Mouse (Mus musculus) testis, adult 2 months (tissue): Measurements from ENCODE around the gene Slc22a23. TPM values are rescaled to one million over a fixed set of nuclear protein-coding genes. Genes with fewer than 3 reads are reported as not detected.

Source experiments
- H3K27ac ChIP-seq: fragments of 200-500 bp; 2 replicates; pipeline ENCODE4 v1.5.1; 2012; ENCODE audit warnings: low read depth, low read length; ENCODE audit not compliant: control insufficient read depth, insufficient read depth
- H3K27me3 ChIP-seq: fragments of 200-500 bp; 2 replicates; pipeline ENCODE4 v1.6.1; 2012; ENCODE audit warnings: mild to moderate bottlenecking, low read length, moderate library complexity; ENCODE audit not compliant: control insufficient read depth, insufficient read depth
- H3K36me3 ChIP-seq: fragments of 200-500 bp; 2 replicates; pipeline ENCODE4 v1.6.1; 2012; ENCODE audit warnings: mild to moderate bottlenecking, low read length; ENCODE audit not compliant: control insufficient read depth, insufficient read depth
- H3K4me1 ChIP-seq: fragments of 200-500 bp; 2 replicates; pipeline ENCODE4 v1.6.1; 2012; ENCODE audit warnings: low read length; ENCODE audit not compliant: control insufficient read depth, insufficient read depth
- H3K4me3 ChIP-seq: fragments of 200-500 bp; 2 replicates; pipeline ENCODE4 v1.5.1; 2012; ENCODE audit warnings: low read depth, mild to moderate bottlenecking, low read length, moderate library complexity, mixed read lengths; ENCODE audit not compliant: control insufficient read depth
- CTCF ChIP-seq: fragments of 200-500 bp; IDR thresholded peaks from 2 replicates; pipeline ENCODE4 v1.5.1; 2012; ENCODE audit warnings: low read depth, mild to moderate bottlenecking, inconsistent platforms, low read length, moderate library complexity; ENCODE audit not compliant: control insufficient read depth, insufficient read depth, insufficient replicate concordance
- POLR2A ChIP-seq: fragments of 200-500 bp; IDR thresholded peaks from 2 replicates; pipeline ENCODE4 v1.6.1; 2012; ENCODE audit warnings: low read depth, mild to moderate bottlenecking, inconsistent platforms, low read length, moderate library complexity; ENCODE audit not compliant: control insufficient read depth
- polyA plus RNA-seq: library from polyadenylated mRNA; depleted of rRNA; stranded (reverse); fragments of >200 nt; gene quantifications from 2 replicates; pipeline ENCODE4 v1.2.3, GENCODE M21; 2012

The Slc22a23 gene
- polyA plus RNA-seq, 1 experiment = 6.8 TPM

DNA sequence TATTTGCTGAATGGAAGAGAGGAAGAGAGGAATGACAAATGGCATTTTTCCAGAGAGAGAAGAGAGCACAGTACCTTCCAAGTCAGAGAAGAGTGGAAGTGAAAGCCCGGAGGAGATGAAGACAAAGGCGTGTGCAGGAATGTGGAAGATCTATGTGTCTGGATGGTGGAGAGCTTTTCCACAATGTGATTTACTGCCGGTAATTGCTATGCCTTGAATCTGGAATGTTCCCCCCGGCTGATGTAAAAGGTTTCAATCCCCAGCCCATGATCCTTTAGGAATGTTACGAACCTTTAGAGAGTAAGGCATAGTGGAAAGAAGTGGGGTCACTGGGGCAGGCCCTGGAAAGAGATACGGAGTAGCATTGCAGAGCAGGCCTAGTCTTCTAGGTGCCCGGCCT, 8.3 kb upstream of the Slc22a23 start:
- TF ChIP-seq CTCF = no peak
- no peak for TF ChIP-seq POLR2A
- Histone ChIP-seq H3K27ac (no peak overlapping the region), H3K4me1 (no peaks in the 10 kb centered on the region), H3K4me3 (no peak overlapping the region), H3K36me3 (no peaks in the 10 kb centered on the region), H3K27me3 (no peaks in the 10 kb centered on the region)

DNA sequence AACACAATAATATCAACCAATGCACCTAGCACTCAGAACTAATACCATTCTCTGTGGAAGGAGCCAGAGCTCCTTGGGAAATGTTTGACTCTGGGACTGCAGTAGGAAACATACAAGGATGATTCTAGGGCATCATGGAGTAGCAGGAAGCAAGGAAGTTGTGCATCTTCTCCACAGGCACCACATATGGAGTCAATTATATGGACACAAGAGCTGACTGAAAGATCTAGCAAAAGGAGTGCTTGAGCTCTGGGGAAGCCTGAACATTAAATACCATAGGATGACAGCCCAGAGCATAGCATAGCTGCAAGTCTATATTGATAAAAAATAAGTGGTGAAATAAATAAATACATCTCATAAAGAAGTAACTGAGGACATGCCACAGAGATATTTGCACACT, 6.5 kb upstream of the Slc22a23 start:
- Histone ChIP-seq H3K27me3 (no peaks in the 10 kb centered on the region), H3K4me3 (no peak overlapping the region), H3K36me3 (no peaks in the 10 kb centered on the region), H3K4me1 (no peaks in the 10 kb centered on the region), H3K27ac (no peak overlapping the region)
- TF ChIP-seq CTCF (no peak), POLR2A (no peak)

DNA sequence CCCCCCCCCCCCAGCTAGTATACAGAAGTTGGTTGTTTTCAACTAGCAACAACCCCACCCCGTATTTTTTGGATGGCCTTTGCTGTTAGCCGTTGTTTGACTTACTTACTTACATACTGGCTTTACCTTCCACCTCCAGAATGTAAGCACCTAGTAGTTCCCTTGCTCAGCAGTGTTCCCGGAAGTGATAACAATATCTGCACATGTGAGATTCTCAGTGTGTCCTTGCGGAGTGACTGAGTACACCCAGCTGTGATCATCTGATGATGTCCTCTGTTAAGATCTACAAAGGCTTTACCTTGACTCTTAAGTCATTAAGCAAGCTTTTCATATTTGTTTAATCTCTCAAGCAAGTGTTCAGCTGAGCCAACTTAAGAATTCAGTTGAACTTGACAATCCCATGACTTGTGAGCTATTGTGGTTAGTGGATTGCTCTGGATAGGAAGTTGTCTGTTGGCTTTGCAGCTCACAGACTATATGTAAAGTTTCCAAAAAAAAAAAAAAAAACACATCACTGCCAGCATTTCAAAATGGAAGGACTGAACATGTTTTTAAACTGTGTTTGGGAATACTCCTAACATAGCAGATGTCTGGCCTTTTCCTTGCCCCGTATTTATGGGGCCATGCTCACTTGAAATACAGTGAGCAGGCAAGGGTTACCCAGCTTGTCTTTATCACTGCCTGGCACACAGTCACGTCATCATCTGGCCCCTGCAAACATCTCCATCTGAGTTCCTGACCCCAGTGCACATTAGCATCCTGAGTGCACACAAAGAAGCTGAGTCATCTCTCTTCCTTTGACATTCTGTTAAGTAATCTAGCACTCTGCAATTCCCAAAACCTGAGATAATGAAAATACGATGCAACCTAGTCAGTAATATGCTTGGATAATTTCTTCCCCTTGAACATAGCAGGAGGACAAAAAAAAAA, 3.2 kb upstream of the Slc22a23 start:
- Histone ChIP-seq H3K27me3 (no peaks in the 10 kb centered on the region), H3K36me3 (no peaks in the 10 kb centered on the region), H3K4me1 (peaks cover 12% of the 10 kb centered on the region), H3K4me3 (no peak overlapping the region), H3K27ac (no peak overlapping the region)
- TF ChIP-seq CTCF (no peak), POLR2A (no peak)

DNA sequence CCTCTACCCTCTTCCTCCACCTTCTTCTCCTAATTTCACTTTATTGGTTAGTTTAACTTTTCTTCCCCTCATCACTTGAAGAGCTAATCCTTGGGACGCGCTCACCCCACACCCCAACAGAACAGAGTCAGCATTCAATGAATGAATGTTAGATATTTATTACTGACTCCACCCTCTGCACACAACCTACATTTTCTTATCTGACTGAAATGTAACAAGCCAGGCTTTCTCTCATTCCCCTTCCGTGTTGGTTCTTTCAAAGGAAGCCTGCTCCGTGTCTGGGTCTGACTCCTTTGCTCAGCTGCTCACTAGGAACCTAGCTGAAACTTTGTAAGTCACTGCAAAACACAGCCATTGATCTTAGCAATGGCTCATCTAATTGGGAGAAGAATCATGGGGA, 1.8 kb upstream of the Slc22a23 start:
- H3K27ac ChIP-seq = no peak overlapping the region
- H3K4me3 ChIP-seq = no peak overlapping the region
- no peaks in the 10 kb centered on the region for H3K27me3 ChIP-seq
- peaks cover 12% of the 10 kb centered on the region for H3K4me1 ChIP-seq
- TF ChIP-seq CTCF (no peak), POLR2A (no peak)
- H3K36me3 ChIP-seq = no peaks in the 10 kb centered on the region

DNA sequence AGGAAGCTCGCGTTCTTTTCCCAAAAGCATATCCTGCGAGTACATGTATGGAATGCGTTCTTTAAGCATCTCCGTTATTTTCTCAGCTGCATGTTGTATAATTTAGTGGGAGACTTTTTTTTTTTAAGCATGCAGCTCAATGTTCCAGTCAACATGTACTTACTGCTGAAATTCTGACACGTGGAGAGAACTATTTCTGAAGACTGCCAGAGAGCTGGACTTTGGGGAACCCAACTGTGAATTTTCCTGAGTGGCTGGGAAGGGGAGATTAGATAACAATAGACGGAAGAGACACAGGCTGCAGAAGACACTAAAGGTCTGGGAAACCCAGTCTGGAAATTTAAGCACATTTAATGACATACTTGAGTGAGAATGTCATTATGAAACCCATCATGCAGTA, 1.3 kb upstream of the Slc22a23 start:
- TF ChIP-seq CTCF (no peak), POLR2A (no peak)
- no peak overlapping the region for H3K27ac ChIP-seq
- H3K4me1 ChIP-seq = peaks cover 12% of the 10 kb centered on the region
- H3K36me3 ChIP-seq = no peaks in the 10 kb centered on the region
- no peak overlapping the region for H3K4me3 ChIP-seq
- no peaks in the 10 kb centered on the region for H3K27me3 ChIP-seq

DNA sequence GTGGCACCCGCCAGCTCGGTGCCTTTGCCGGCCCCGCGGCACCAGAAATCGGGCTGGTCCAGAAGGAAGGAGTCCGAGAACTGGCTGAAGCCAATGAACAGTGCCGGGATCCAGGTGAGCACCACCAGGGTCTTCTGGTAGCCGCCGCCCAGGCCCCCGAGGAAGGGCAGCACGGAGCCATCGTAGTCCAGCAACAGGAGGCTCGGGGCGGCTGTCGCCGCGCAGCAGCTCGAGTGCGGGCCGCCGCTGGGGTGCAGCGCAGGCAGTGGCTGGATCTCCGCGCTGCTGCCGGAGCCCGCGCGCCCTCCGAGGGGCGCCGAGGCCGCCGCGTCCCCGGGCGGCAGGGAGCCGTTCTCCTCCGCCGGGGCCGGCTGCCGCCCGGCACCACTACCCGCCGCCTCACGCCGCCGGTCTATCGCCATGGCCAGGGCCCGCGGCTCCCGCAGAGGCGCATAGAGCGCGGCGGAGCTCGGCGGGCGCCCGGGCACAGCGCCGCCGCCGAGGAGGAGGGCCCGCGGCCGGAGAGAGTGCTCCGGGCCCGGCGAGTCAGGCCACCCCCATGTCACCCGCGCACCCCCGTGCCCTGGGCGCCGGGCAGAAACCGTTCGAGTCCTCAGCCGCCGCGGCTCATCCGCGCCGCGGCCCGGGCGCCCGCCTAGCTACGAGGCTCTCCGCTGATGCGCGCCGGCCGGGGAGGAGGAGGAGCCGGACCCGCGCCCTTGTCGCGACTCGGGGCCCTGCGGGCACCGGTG, 430 bp downstream of the Slc22a23 start:
- Histone ChIP-seq H3K4me3 (peak overlapping the region; percentile 50), H3K4me1 (peaks cover 12% of the 10 kb centered on the region), H3K27ac (no peak overlapping the region), H3K27me3 (no peaks in the 10 kb centered on the region), H3K36me3 (no peaks in the 10 kb centered on the region)
- TF ChIP-seq POLR2A (no peak), CTCF (no peak)

DNA sequence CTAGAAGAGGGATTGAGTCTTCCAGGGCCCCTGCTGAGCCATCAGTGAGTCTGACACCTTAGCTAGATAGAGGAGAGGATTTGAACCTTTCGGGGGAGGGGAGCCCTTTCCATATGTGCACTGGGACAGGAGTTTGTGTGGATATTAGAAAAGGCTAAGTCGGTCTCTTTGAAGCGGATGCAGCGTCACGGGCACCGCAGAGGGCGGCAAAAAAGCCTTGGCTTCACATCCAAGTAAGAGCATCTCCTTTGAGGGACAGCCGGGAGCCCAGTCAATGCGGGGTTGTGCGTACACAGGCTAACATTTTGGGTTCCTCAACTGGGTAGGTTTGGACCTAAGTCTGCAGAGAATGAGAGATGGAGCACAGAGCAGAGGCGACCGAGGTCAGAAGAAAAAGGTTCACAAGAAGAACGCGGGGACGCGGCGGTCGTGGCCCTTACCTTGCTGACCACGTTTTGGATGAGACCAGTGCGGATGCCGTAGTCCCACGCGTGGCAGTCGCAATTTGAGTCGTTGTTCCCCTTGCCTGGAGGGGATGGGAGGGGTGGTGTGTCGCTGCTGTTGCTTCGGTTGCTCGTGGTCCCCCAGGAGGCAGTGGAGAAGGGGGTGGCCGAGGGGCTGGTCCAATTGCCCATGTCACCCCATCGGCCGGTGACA, 1.1 kb downstream of the Slc22a23 start:
- Histone ChIP-seq H3K27me3 (no peaks in the 10 kb centered on the region), H3K36me3 (no peaks in the 10 kb centered on the region), H3K4me3 (peak overlapping the region; percentile 50), H3K4me1 (peaks cover 12% of the 10 kb centered on the region), H3K27ac (no peak overlapping the region)
- TF ChIP-seq CTCF (no peak), POLR2A (no peak)
